Mouse (Mus musculus) pancreas, adult 10 weeks (tissue): Measurements from ENCODE around the gene Postn. TPM values are rescaled to one million over a fixed set of nuclear protein-coding genes. Genes with fewer than 3 reads are reported as not detected.

ENCODE experiments used
- polyA plus RNA-seq: library from polyadenylated mRNA; stranded (reverse); fragments of 350-450 nt; fragmentation: Illumina TruSeq; extraction: RNeasy Lipid Tissue Mini Kit (QIAGEN cat#74804); gene quantifications from one replicate; pipeline ENCODE4 v1.2.3, GENCODE M21; 2015; ENCODE audit warnings: low read depth, low replicate concordance; ENCODE audit not compliant: insufficient read depth

The Postn gene
- polyA plus RNA-seq, result 8.7 TPM

GRCm38 (mm10) chr3:54360897-54361296 is at the start of gene Postn:
Postn (plus strand) TSS chr3:54361109.

Other genes with a start within 250 kb of the Postn start
- 0.42 TPM for gene Trpc4, start 205.1 kb upstream of the Postn start, polyA plus RNA-seq